Mouse (Mus musculus): ENCODE results near the gene Nmt2. TPM values are rescaled to one million over a fixed set of nuclear protein-coding genes. Genes with fewer than 3 reads are reported as not detected.

Nmt2 gene
- total and polyA plus RNA-seq, 3 experiments: 19.9 to 34.1 TPM; not detected in 1

GRCm38 (mm10) chr2:3361067-3361466 lies 77.1 kb downstream of the Nmt2 start:
- Histone ChIP-seq H3K79me2 (ENCODE audit: control insufficient read depth, insufficient read depth, low read length, poor library complexity) (no peaks in the 10 kb centered on the region), H3K4me3 (ENCODE audit: control insufficient read depth in 1 of 2, insufficient read depth in 1 of 2, low read depth in 2 of 2, low read length in 2 of 2) (no peak overlapping the region), H3K36me3 (ENCODE audit: control insufficient read depth in 1 of 2, insufficient read depth in 2 of 2, low read length in 2 of 2) (no peaks in the 10 kb centered on the region), H3K9ac (ENCODE audit: control insufficient read depth, low read depth, low read length, poor library complexity, severe bottlenecking) (no peak overlapping the region), H3K9me3 (replicated peaks; ENCODE audit: insufficient read depth, low read length) (no peaks in the 10 kb centered on the region), H3K27ac (ENCODE audit: control insufficient read depth, low read depth, low read length) (no peak overlapping the region), H3K4me1 (ENCODE audit: control insufficient read depth in 1 of 2, insufficient read depth in 2 of 2, low read length in 2 of 2) (no peaks in the 10 kb centered on the region), H3K27me3 (ENCODE audit: control insufficient read depth in 1 of 2, insufficient read depth in 2 of 2, low read length in 2 of 2) (peaks cover 0 to 3% of the 10 kb centered on the region in 2 experiments; a peak in 1 of 4 replicates)
- TF ChIP-seq E2F4 (IDR thresholded peaks at IDR 0.05; ENCODE audit: borderline replicate concordance, low read depth, low read length): no peak
- TF ChIP-seq MAX (IDR thresholded peaks at IDR 0.05; ENCODE audit: low read length): no peak
- peak; percentile 63; the same call in 1 of the 2 replicates for TF ChIP-seq TBP (IDR thresholded peaks at IDR 0.05; ENCODE audit: low read depth, low read length)
- no peak for TF ChIP-seq JUND (IDR thresholded peaks at IDR 0.05; ENCODE audit: low read depth, low read length)
- no peak for TF ChIP-seq SMC3 (IDR thresholded peaks at IDR 0.05; ENCODE audit: low read depth, low read length)
- DNase-seq (ENCODE audit: low read depth, low spot score): no peak

GRCm38 (mm10) chr2:3365127-3365526 lies 81.1 kb downstream of the Nmt2 start:
- no peaks in the 10 kb centered on the region for H3K36me3 ChIP-seq (ENCODE audit: control insufficient read depth in 1 of 2, insufficient read depth in 2 of 2, low read length in 2 of 2)
- TF ChIP-seq UBTF (IDR thresholded peaks at IDR 0.05; ENCODE audit: borderline replicate concordance, insufficient read depth, low read depth, low read length) (no peak), CHD1 (IDR thresholded peaks at IDR 0.05; ENCODE audit: low read depth, low read length) (no peak), POLR2AphosphoS5 (IDR thresholded peaks at IDR 0.05; ENCODE audit: borderline replicate concordance, low read depth, low read length) (no peak), MAZ (IDR thresholded peaks at IDR 0.05; ENCODE audit: low read depth, low read length) (no peak), POLR2A (IDR thresholded peaks at IDR 0.05; ENCODE audit: control insufficient read depth in 1 of 2, insufficient read depth in 1 of 2, low read depth in 1 of 2, low read length in 2 of 2, poor library complexity in 1 of 2) (no peak), GATA1 (IDR thresholded peaks at IDR 0.05; ENCODE audit: low read depth, low read length) (no peak), POLR2AphosphoS2 (IDR thresholded peaks at IDR 0.05; ENCODE audit: low read length) (no peak), MEF2A (IDR thresholded peaks at IDR 0.05; ENCODE audit: extremely low read depth, insufficient replicate concordance, low read depth, low read length, poor library complexity, severe bottlenecking) (no peak)
- no peak overlapping the region for H3K27ac ChIP-seq (ENCODE audit: control insufficient read depth, low read depth, low read length)
- no peaks in the 10 kb centered on the region for H3K4me1 ChIP-seq (ENCODE audit: control insufficient read depth in 1 of 2, insufficient read depth in 2 of 2, low read length in 2 of 2)
- H3K79me2 ChIP-seq (ENCODE audit: control insufficient read depth, insufficient read depth, low read length, poor library complexity): no peaks in the 10 kb centered on the region
- no peak overlapping the region for H3K4me3 ChIP-seq (ENCODE audit: control insufficient read depth in 1 of 2, insufficient read depth in 1 of 2, low read depth in 2 of 2, low read length in 2 of 2)
- H3K27me3 ChIP-seq (ENCODE audit: control insufficient read depth in 1 of 2, insufficient read depth in 2 of 2, low read length in 2 of 2): peaks cover 3 to 5% of the 10 kb centered on the region in 2 experiments; a peak in 3 of 4 replicates
- H3K9me3 ChIP-seq (replicated peaks; ENCODE audit: insufficient read depth, low read length): no peaks in the 10 kb centered on the region
- DNase-seq (ENCODE audit: low read depth, low spot score): no peak
- H3K9ac ChIP-seq (ENCODE audit: control insufficient read depth, low read depth, low read length, poor library complexity, severe bottlenecking): no peak overlapping the region

Other genes starting within 250 kb of the Nmt2 start
- gene Fam171a1, start 170.0 kb upstream of the Nmt2 start, total RNA-seq (2012; rRNA removed): not detected in 2 replicates
- not detected for gene Fam171a1, start 170.0 kb upstream of the Nmt2 start, polyA plus RNA-seq (2012; ENCODE audit: insufficient read depth in 1 of 2, insufficient read length in 2 of 2, low read depth in 1 of 2, low replicate concordance in 2 of 2, missing spikeins in 1 of 2)
- gene Rpp38, start 48.4 kb downstream of the Nmt2 start, total RNA-seq (2012; rRNA removed): 13.6 and 16.6 TPM in 2 replicates
- 1 to 10 TPM in 1 of 2 experiments, not detected in 1; 9.9 TPM for gene Rpp38, start 48.4 kb downstream of the Nmt2 start, polyA plus RNA-seq (2012; ENCODE audit: insufficient read depth in 1 of 2, insufficient read length in 2 of 2, low read depth in 1 of 2, low replicate concordance in 2 of 2, missing spikeins in 1 of 2)
- gene Acbd7, start 52.0 kb downstream of the Nmt2 start, total RNA-seq (2012; rRNA removed): 3.7 and 5.7 TPM in 2 replicates
- 1 to 10 TPM in 1 of 2 experiments, not detected in 1; 2.9 TPM for gene Acbd7, start 52.0 kb downstream of the Nmt2 start, polyA plus RNA-seq (2012; ENCODE audit: insufficient read depth in 1 of 2, insufficient read length in 2 of 2, low read depth in 1 of 2, low replicate concordance in 2 of 2, missing spikeins in 1 of 2)
- not detected in 2 replicates for gene Olah, start 113.0 kb downstream of the Nmt2 start, total RNA-seq (2012; rRNA removed)
- not detected for gene Olah, start 113.0 kb downstream of the Nmt2 start, polyA plus RNA-seq (2012; ENCODE audit: insufficient read depth in 1 of 2, insufficient read length in 2 of 2, low read depth in 1 of 2, low replicate concordance in 2 of 2, missing spikeins in 1 of 2)
- gene Meig1, start 138.4 kb downstream of the Nmt2 start, total RNA-seq (2012; rRNA removed): 0.33 TPM in 1 of 2 replicates, not detected in the other
- not detected for gene Meig1, start 138.4 kb downstream of the Nmt2 start, polyA plus RNA-seq (2012; ENCODE audit: insufficient read depth in 1 of 2, insufficient read length in 2 of 2, low read depth in 1 of 2, low replicate concordance in 2 of 2, missing spikeins in 1 of 2)
- 7.2 and 7.5 TPM in 2 replicates for gene Dclre1c, start 139.9 kb downstream of the Nmt2 start, total RNA-seq (2012; rRNA removed)
- 100 to 1,000 TPM in 1 of 2 experiments, 10 to 100 TPM in 1; 13.8 to 162 TPM for gene Dclre1c, start 139.9 kb downstream of the Nmt2 start, polyA plus RNA-seq (2012; ENCODE audit: insufficient read depth in 1 of 2, insufficient read length in 2 of 2, low read depth in 1 of 2, low replicate concordance in 2 of 2, missing spikeins in 1 of 2)
- 13.9 and 14.3 TPM in 2 replicates for gene Suv39h2, start 190.8 kb downstream of the Nmt2 start, total RNA-seq (2012; rRNA removed)
- 10 to 100 TPM in 1 of 2 experiments, not detected in 1; 16.0 TPM for gene Suv39h2, start 190.8 kb downstream of the Nmt2 start, polyA plus RNA-seq (2012; ENCODE audit: insufficient read depth in 1 of 2, insufficient read length in 2 of 2, low read depth in 1 of 2, low replicate concordance in 2 of 2, missing spikeins in 1 of 2)
- gene Gm45902, start 228.6 kb downstream of the Nmt2 start, total RNA-seq (2012; rRNA removed): 2.9 and 3.6 TPM in 2 replicates
- gene Gm45902, start 228.6 kb downstream of the Nmt2 start, polyA plus RNA-seq (2012; ENCODE audit: insufficient read depth in 1 of 2, insufficient read length in 2 of 2, low read depth in 1 of 2, low replicate concordance in 2 of 2, missing spikeins in 1 of 2): 1 to 10 TPM in 1 of 2 experiments, not detected in 1; 3.8 TPM
- gene Hspa14, start 228.6 kb downstream of the Nmt2 start, total RNA-seq (2012; rRNA removed): 158 and 161 TPM in 2 replicates
- 100 to 1,000 TPM; 129 to 333 TPM for gene Hspa14, start 228.6 kb downstream of the Nmt2 start, polyA plus RNA-seq (2012; ENCODE audit: insufficient read depth in 1 of 2, insufficient read length in 2 of 2, low read depth in 1 of 2, low replicate concordance in 2 of 2, missing spikeins in 1 of 2)
- 0.39 and 0.59 TPM in 2 replicates for gene Cdnf, start 228.8 kb downstream of the Nmt2 start, total RNA-seq (2012; rRNA removed)
- under 1 TPM in 1 of 2 experiments, not detected in 1; 0.77 TPM for gene Cdnf, start 228.8 kb downstream of the Nmt2 start, polyA plus RNA-seq (2012; ENCODE audit: insufficient read depth in 1 of 2, insufficient read length in 2 of 2, low read depth in 1 of 2, low replicate concordance in 2 of 2, missing spikeins in 1 of 2)

Measured in MEL (cell line).